Mouse (Mus musculus) spleen, postnatal 36 days (tissue): ENCODE measurements at regions not wholly inside any gene's neighbourhood (a gene's known extent, or its start where the extent isn't known, plus 50 kb on each side); places are given as distances from the start of the nearest gene placed in this dataset.
"Not testable (repeated sequence)": the region's sequence is repeated elsewhere in the genome, so short reads cannot be mapped to it uniquely, and the experiment has no call there.

Experiments
- DNase-seq, 2 experiments: peaks; one replicate each; pipeline ENCODE4 v3.0.0; 2022; ENCODE audit warnings: low spot score in 2 of 2, mixed read lengths in 1 of 2

DNA sequence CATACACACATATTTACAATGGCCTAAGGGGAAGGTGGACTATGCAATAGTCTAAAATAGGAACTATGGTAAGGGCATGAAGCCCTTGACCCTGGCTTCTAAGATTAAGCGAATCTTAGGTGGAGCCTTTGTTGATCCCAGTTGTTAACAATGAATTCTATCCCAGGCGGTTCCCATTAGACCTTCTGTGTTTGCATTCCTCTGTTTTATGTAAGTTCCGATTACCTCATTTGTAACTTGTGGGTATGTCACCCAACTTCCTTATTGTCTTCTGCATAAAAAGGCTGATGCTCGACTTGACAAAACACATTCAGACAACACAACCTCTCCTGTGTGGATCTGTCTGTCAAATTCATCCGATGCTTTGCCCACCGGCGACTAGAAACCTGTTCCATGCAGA is 335.6 kb downstream of the Gm11232 start:
- not testable (repeated sequence) for DNase-seq

DNA sequence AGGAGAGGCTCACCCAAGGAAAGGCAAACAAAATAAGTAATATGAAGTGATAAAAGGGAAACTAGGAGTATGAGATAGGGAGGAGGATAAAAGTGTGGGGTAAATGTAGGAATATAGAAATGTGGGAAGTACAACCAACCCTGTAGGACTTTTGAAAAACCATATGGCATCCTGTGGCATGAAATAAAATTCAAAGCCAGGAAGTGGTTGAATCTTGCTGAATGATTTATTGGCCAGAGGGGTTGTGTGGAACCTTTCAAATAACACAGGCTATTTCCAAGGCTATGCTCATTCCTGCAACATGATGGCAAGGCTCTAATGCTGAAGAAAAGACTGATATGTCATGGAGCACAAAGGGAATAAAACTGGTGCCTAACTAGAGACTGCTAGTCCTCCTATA is 347.9 kb downstream of the Gm11232 start:
- no peak for DNase-seq

DNA sequence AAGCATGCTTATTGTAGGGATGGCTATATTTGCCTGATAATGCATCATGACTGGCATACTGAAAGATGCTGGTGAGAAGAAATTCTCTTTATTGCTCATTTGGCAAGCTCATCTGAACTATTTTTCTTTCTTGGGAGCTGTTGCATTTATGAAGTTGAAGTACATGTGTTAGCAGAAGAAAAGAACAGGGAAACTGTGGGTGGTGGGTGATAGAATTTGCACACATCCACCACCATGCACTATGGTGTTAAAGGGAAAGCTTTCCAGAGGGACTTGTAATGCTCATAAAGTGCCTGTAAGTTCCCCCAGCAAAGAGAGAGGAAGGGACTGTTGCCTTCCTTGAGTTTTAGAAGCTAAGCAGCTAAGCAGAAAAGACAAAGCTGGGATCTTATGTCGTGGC is 367.3 kb downstream of the Gm11232 start:
- no peak for DNase-seq

DNA sequence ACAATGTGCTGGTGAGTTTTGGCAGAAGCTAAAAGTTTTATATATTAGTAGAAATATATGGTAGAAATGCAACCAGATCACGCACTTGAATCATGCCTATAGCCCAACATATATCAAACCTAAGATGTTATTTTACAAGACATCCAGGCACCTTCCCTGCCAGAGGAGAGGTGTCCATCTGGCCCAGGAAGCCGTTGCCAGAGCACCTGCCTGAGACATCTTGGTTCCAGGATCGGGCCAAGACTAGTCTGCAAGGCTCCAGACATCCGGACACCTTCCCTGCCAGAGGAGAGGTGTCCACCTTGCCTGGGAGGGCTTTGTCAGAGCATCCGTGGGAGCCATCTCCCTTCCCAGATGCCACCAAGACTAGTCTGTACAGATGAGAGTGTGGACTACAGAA is 388.5 kb downstream of the Gm11232 start:
- no peak for DNase-seq

DNA sequence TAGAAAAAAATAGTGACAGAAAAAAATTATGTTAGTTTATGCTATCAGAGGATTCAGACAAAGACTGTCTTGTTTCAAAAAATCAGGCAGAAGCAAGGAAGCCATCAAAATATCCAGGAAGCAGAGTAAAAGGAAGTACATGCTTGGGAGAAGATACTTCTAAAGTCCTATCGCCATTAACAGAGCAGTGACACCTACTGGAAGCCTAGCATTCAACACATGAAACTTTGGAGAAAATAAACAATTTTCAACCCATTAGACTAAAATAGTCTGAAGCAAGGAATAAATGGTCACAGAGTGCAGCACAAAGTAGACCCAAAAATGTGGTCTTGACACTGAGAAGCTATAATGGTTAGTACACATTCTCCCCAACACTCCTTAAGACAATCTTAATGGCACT is 394.0 kb downstream of the Gm11232 start:
- DNase-seq: no peak

DNA sequence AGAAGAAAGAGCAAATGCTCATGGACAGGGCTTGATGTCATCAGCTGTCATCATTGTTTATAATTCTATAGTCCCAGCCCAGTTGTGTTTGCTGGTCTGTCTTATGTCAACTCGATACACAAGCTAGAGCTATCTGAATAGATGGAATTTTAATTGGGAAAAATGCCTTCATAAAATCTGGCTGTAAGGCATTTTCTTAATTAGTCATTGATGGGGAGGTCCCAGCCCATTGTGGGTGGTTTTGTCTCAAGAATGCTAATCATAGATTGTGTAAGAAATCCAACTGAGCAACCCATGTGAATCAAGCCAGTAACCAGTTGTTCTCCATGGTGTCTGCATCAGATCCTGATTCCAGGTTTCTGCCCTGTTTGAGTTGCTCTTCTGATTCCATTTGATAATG is 400.1 kb downstream of the Gm11232 start:
- DNase-seq: no peak

DNA sequence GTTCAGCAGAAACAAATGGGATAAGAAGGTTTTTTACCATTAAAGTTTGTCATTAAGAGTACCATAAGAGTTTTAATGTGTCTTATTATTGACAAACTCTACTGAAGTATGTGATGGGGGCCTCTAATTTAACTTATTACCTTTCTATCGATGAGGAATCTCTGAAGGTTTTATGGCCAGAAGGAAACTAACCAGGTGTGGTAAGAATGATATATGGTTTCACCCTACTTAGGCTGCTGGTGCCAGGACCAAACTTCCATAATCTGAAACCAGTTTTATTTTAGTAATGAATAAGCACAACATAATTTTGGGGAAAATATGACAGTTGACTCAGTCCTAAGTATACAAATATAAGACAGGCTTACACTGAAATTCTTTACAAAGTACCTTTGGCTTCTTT is 401.1 kb downstream of the Gm11232 start:
- no peak for DNase-seq

DNA sequence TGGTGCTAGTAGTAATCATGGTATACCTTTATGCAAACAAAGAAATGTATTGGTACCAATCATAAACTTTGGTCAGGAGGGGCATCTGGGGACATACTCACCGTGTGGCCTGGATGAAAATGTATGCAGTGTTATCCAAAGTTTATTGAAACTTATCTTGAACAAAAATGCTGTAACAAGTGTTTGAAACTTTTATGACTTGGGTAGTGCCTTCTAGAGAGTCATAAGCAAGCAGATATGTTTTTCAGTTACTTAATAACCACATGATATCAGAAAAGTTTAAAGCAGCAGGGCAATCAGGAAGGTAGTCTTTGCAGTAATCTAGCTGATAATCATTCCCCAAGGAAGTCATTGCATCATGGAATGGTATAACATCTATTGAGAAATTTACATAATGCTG is 401.5 kb downstream of the Gm11232 start:
- DNase-seq: no peak

DNA sequence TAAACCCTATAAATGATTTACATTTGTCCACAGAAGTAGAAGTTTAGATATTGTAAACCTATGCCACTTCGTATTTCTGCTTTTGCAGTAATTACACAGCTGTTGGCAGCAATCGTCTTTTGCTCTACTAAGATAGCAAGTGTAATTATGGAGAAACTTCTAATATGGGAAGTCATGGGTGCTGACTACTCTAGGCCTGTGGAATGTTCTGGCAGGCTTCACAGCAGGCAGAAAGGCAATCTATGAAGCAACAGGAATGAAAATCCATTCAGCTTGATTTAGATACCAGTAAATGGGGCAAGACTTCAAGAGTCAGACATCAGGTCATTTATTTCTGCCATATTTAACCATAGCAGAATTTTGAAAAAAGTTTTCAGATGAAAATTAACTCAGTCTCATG is 405.9 kb downstream of the Gm11232 start:
- DNase-seq: no peak

DNA sequence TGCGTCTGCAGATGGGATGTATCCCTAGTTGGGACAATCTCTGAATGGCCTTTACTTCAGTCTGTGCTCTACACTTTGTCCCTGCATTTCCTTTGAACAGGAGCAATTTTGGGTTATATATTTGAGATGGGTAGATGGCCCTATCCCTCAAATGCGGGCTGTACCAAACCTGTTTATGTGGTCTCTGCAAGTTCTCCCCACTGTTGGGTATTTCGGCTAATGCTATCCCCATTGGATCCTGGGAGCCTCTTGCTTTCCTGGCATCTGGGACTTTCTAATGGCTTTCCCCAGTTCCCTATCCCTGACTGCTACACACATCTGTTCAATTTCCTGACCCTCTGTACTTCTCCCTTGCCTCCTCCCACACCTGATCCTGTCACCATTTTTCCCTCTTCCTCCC is 414.7 kb downstream of the Gm11232 start:
- no peak for DNase-seq

DNA sequence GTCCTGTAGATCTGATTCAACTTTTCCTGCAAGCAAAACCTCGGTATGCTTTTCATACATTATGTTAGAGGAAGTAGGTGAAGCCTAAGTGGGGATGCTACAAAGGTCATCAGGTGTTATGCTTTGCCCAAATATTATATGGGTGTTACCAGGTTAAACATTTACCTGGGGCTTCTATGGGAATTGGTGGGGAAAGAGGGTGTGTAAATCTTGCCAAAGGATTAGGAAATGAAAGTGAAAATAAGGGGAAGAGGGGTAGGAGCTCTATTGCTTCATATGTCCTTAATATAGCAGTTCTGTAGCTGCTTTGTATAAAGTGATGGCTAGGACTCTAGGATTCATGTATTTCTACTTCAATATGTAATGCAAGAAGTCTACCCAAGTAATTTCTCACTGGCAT is 419.2 kb downstream of the Gm11232 start:
- DNase-seq: no peak

DNA sequence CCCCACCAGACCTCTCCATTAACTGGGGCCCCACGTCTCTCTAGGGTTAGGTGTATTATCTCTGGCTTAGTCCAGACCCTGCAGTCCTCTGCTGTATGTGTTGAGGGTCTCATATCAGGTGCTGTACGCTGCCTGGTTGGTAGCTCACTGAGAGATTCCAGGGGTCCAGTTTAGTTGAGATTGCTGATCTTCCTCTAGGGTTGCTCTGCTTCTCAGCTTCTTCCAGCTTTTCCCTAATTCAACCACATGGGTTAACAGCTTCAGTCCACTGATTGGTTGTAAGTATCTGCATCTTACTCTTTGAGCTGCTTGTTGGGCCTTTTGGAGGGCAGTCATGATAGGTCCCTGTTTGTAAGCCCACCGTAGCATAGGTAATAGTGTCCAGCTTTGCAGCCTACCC is 425.1 kb downstream of the Gm11232 start:
- DNase-seq: no peak

DNA sequence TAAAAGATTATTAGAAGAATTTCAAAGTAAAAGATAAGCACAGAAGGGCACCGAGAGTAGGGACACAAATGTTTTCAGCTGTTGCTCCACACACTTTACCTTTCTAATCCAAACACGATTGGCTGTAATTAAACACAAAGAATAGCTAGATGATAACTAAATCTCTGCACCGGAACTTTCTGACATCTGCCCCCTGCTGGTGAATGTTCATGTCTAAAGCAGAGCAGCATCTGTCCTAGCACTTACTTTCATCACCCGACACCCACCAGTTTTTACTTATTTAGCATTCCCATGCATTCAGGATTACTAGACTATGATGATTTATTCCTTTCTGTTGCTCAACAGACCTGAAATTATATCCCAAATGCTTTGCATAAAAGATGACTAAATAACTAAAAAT is 425.7 kb downstream of the Gm11232 start:
- peak; percentile 5 to 14 for DNase-seq

DNA sequence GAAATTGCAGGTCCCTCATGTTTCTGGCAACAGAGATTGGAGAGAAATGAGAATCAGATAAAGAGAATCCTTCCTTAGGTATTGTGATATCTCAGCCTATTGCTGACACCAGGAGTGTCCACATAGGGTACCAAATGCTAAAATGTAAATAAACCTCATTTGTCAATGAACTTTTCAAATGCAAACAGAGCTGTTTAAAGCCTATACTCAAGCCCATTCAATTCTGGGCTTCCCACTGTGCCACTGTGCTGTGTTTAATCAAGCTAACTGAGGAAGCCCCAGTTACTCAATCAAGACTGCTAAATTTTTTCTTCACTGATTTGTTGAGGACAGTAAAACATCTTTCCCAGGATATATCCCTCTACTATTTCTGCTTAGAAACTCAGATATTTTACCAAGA is 441.2 kb downstream of the Gm11232 start:
- DNase-seq: no peak

DNA sequence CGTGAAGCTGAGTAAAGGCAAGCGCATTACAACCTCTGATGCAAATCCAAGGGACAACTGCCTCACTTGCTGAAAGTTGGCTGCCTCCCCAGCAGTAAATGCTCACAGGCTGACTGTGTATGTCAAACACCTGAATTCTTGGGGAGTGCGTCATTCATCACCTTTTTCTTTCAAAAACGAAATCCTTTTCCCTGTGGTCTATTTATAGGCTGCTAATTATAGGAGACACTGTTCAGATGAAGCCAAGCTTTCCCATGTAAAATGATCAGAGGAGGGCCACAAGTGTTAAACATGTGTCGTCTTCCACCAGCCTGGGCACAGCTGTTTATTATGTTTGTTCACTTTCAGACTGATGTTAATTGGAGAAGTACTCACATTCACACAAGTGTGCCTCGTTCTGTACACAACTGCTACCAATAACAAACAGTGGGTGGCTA is 450.6 kb downstream of the Gm11232 start:
- DNase-seq: no peak

DNA sequence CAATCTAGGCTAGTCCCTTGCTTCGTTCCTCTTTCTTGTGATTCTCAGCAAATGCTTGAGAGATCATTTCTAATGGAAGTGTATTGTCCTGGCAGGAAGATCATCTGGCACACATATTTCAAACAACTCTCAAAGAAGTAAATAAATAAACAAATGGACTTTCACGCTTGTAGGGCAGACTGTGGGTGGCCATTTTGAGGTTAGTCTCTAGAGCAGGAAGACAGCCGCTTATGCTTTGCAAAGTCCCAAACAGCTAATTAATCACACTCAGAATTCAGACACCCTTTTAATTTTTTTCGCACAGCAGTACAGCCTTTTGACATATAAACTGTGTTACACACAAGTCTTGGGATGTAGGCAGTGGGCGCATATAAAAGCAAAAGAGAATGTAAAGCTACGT is 451.1 kb downstream of the Gm11232 start:
- no peak for DNase-seq

DNA sequence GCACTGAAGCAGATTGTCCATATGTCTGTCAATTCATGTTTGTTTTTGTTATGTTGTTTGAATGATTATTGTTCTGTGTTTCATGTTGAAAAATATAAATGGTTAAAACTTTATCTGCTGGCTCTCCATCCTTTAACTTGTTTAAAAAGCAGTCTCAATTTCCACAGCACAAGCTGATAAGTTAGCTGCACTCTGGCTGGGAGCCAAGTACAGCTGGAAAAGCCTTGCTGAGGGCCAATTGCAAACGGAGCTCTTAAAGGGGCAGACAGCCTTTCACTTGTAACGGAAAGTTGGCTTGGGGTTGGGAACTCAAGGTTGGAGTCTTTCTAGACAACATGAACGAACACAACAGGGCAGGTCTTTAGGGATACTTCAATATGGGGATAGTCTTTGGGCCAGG is 462.0 kb downstream of the Gm11232 start:
- not testable (repeated sequence) for DNase-seq

DNA sequence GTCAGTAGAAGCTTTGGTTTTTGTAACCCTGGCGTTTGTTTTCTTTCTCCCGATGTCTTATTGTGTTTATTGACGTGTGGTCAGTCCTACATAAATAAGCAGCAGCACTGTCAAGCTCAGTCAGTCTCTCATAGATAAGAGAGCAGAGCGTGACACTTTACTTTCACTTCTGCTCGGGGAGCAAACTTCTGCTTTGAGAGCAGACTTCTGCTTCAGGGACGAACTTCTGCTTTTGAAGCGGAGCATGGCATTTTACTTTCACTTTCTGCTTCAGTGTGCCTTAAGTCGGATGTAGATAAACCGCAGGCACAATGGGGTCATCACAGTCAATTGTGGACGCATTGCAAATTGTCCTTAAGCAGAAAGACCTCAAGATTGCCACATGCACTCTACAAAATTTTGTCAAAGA is 466.0 kb downstream of the Gm11232 start:
- DNase-seq: peak; percentile 84 to 87

DNA sequence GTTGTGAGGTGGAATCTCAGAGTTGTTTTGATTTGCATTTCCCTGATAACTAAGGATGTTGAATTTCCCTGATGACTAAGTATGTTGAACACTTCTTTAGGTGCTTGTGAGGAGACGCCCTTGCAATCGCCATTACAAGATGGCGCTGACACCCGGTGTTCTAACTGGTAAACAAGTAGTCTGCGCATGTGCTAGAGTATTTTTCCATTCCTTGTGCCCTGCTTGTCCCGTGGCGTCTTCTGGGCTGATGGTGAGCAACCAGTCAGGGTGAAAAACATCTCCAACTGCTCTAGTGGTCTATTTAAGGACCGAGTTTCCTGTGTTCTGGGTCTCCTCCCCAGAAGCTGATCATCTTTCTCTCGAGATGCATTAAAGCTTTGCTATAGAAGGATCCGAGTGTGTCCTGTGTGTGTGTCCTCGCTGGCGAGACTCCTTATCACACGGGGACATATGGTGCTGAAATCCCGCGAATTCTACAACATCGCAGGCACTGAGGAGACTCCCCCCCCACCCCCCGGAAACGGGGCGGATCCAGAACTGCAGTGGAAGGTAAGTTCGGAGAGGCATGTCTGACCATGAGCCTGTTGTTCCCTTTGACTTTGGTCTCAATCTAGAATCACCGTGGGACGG is 466.5 kb downstream of the Gm11232 start:
- DNase-seq: peak; percentile 78 to 79

DNA sequence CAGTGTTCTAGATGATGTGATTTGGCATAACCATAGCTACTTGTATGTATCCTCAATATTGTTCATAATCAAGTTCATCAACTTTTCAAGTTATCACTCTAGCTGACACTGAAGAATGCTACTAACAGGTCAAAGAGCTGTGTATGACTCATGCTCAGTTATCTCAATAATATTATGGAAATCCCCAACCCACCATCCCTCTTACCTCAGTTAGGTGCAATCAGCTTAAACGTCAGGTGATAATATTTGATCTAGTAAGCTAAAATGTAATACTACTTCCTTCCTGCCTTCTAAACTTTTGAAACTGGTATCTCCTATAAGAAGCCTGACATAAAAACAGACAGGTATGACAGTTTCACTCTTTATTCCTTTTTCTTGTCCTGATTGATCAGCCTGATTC is 474.6 kb downstream of the Gm11232 start:
- no peak for DNase-seq

DNA sequence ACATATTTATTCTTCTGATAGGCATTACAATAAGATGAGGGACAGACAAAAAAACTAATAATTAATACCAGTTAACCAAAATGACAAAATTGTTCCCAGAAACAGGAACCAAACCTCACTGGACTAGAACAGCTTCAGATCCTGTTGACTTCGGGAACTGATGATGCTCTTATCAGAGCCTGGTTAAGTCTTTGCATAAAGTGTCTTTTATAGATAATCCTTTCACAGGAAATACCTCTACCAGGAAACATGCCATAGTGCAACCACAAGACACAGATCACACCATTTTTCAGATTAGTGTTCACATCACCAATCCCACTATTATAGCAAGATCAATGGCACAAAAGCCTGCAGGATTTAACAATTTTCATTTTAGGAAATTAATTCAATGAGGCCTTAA is 478.1 kb downstream of the Gm11232 start:
- no peak for DNase-seq

DNA sequence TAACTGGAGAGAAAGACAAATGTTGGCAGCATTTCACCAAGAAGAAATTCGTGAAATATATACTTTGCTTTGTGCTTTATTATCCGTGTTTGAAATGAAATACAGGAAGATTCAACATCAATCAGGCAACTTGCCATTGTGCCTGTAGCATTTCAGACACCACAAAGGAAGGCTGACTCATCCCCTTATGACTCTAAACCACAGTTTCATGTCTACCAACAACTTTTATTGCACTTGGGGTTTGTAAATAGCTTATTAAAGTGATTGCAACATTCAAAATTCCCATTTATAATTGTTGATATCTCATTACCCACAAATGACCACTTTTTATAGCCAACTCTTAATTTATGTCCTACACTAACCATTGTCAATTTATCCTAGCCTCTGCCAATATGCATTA is 497.9 kb downstream of the Gm11232 start:
- DNase-seq: no peak

DNA sequence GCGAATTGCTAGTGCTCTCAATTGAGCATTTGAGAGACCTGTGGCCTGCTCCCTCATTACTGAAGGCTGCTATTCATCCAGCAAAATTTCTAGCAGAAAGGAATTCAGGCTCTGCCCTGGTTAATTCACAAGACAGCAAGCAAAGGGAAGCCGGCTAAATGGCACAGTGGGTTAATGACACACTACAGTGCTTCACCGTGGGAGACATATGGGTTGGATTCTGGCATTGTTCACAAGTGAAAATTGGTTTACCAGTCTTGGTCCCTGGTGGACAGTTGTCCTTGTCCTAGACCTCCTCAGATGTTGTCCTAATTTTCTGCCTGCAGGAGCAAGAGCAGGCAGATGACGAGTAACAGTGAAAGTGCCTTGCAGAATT is 527.3 kb downstream of the Gm11232 start:
- DNase-seq: no peak

DNA sequence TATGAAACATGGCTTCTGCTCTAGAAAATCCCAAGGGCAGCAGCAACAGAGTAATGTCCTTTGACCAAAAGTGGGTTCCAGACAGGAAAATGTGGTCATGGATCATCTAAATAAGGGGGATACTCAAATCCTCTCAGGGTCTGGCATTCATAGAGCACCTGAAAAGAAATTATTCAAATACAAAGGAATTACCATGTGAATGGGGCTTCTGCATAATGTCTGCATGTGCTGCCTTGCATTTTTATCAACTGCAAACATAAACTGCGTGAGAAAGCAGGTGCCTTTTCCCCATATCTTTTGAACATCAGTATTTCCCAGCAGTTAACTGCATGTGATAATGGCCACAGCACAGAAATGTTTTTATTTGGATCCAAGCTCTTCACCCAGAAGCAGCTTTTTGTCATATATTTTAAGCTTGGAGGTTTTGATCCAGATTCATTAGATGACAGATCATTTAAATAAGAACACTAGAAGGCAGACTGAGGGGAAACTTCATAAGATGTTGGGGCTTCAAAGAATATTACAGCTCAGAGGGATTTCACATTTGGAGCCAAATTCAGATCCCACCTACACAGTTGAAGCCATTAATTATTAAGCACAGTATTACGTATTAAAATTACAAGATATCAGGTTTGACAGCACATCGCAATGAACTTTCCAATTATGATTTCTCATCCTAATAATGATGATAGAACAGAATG is 527.8 kb downstream of the Gm11232 start:
- DNase-seq: no peak
